Comparison of ENCODE assay signal across 12 mouse cellular contexts in genomic region chr13:24791349-24791748, GRCm38 (mm10). TPM values are rescaled to one million over a fixed set of nuclear protein-coding genes. Genes with fewer than 3 reads are reported as not detected.
A peak's percentile ranks its signal among the peaks of the same experiment; 100 is the strongest.
DNase-seq lines count a peak whose midpoint lies in the region; ATAC-seq and TF ChIP-seq lines count a peak whose summit lies in the region.
"Had no signal": no experiment of that assay in that cellular context is flagged by ENCODE, and none has a peak within 500 bp of the region (broad histone marks: within the 10 kb centered on the region; RNA-seq: fewer than 3 reads in every experiment).

No protein-coding gene starts in this region.

- no peaks in the 10 kb centered on the region for H3K79me2 ChIP-seq in myocyte (ENCODE audit: control insufficient read depth, insufficient read depth)

- no peak for TF ChIP-seq POLR2A in bone marrow macrophage, adult 2 months (IDR thresholded peaks at IDR 0.05; ENCODE audit: borderline replicate concordance, low read depth, low read length)
- no peak for TF ChIP-seq POLR2A in myocyte (IDR thresholded peaks at IDR 0.05; ENCODE audit: insufficient read length, low read depth)
- TF ChIP-seq POLR2A in thymus, adult 2 months (IDR thresholded peaks at IDR 0.05; ENCODE audit: control insufficient read depth, extremely low read depth, insufficient read depth, low read length, poor library complexity): no peak

- H3K36me3 ChIP-seq in liver, embryonic 14.5 days (replicated peaks; ENCODE audit: control insufficient read depth, insufficient read depth, low read depth): no peaks in the 10 kb centered on the region
- no peaks in the 10 kb centered on the region for H3K36me3 ChIP-seq in myocyte (ENCODE audit: control insufficient read depth, insufficient read depth)
- H3K36me3 ChIP-seq in thymus, adult 2 months (ENCODE audit: control insufficient read depth, insufficient read depth, low read length): no peaks in the 10 kb centered on the region

- H3ac ChIP-seq in myocyte (ENCODE audit: control insufficient read depth, insufficient read length): no peak overlapping the region

- H3K27ac ChIP-seq in bone marrow macrophage, adult 2 months (ENCODE audit: insufficient read depth, low read depth, low read length): peak overlapping the region; percentile 100
- H3K27ac ChIP-seq in liver, embryonic 14.5 days: no peak overlapping the region
- H3K27ac ChIP-seq in thymus, adult 2 months (ENCODE audit: control insufficient read depth, insufficient read depth, low read length): no peak overlapping the region

- no peak overlapping the region for H3K9ac ChIP-seq in liver, embryonic 14.5 days (replicated peaks)

- TF ChIP-seq EP300 in liver, embryonic 14.5 days (IDR thresholded peaks at IDR 0.05; ENCODE audit: low read depth): peak; percentile 34; the same call in 1 of the 2 replicates

- ATAC-seq in liver, embryonic 14.5 days (ENCODE audit: insufficient read depth): 0 out of 2 replicates have a peak, but pooled peaks have one; percentile 23
- ATAC-seq: forebrain, embryonic 16.5 days; hindbrain, embryonic 16.5 days had no signal

- no peak overlapping the region for H3K4me2 ChIP-seq in liver, embryonic 14.5 days (ENCODE audit: low read depth)
- no peak overlapping the region for H3K4me2 ChIP-seq in myocyte (ENCODE audit: low read depth)

- H3K9me3 ChIP-seq in liver, embryonic 14.5 days (ENCODE audit: control insufficient read depth, low read length): no peaks in the 10 kb centered on the region

- 12% methylated on average over 2 of the region's 2 CpGs for WGBS in liver, embryonic 14.5 days (ENCODE audit: insufficient replicate concordance)
- 36% methylated on average over 2 of the region's 2 CpGs for WGBS in thymus, adult 2 months

- peaks cover 56% of the 10 kb centered on the region for H3K4me1 ChIP-seq in bone marrow macrophage, adult 2 months (ENCODE audit: control insufficient read depth, insufficient read depth, low read length)
- 0 out of 4 replicates have a peak, but pooled peaks cover 0 to 6% of the 10 kb centered on the region in 2 experiments for H3K4me1 ChIP-seq in liver, embryonic 14.5 days (replicated peaks; ENCODE audit: control insufficient read depth in 2 of 2, insufficient read depth in 2 of 2, low read length in 1 of 2)
- H3K4me1 ChIP-seq in thymus, adult 2 months (replicated peaks; ENCODE audit: control insufficient read depth, insufficient read depth, low read length): peaks cover 3% of the 10 kb centered on the region

- H3K4me3 ChIP-seq in bone marrow macrophage, adult 2 months (ENCODE audit: insufficient read depth, low read length): no peak overlapping the region
- H3K4me3 ChIP-seq in liver, embryonic 14.5 days (ENCODE audit: insufficient read depth in 1 of 2, low read depth in 2 of 2, low read length in 2 of 2): no peak overlapping the region
- no peak overlapping the region for H3K4me3 ChIP-seq in myocyte
- H3K4me3 ChIP-seq in thymus, adult 2 months (ENCODE audit: control insufficient read depth, insufficient read depth, low read length): no peak overlapping the region

- no peaks in the 10 kb centered on the region for H3K27me3 ChIP-seq in liver, embryonic 14.5 days (ENCODE audit: control insufficient read depth, insufficient read depth, low read length)
- no peaks in the 10 kb centered on the region for H3K27me3 ChIP-seq in myocyte (ENCODE audit: control insufficient read depth, insufficient read depth, insufficient read length)
- no peaks in the 10 kb centered on the region for H3K27me3 ChIP-seq in thymus, adult 2 months (ENCODE audit: control insufficient read depth, insufficient read depth, low read length)

- no peak for TF ChIP-seq CTCF in bone marrow macrophage, adult 2 months (IDR thresholded peaks at IDR 0.05; ENCODE audit: low read depth, low read length)
- TF ChIP-seq CTCF in liver, embryonic 14.5 days (IDR thresholded peaks at IDR 0.05; ENCODE audit: low read depth): no peak
- no peak for TF ChIP-seq CTCF in thymus, adult 2 months (IDR thresholded peaks at IDR 0.05; ENCODE audit: borderline replicate concordance, control insufficient read depth, extremely low read depth, insufficient read depth, low read length, poor library complexity)

- peak; percentile 20 for DNase-seq in layer of hippocampus, adult 9-10 months (ENCODE audit: low spot score)
- no peak for DNase-seq in layer of hippocampus, postnatal 14 days (ENCODE audit: low spot score in 2 of 2)
- peak in 1 of 3 experiments; percentile 50 for DNase-seq in liver, embryonic 14.5 days (ENCODE audit: low read depth in 3 of 3, low spot score in 3 of 3)
- no peak for DNase-seq in thymus, adult 2 months
- no peak for DNase-seq in left cerebral cortex, adult 11 months (ENCODE audit: low spot score)
- DNase-seq in thymus, postnatal 36 days: no peak

TF ChIP-seq in myocyte, 11 proteins besides CTCF, POLR2A, EP300 and RAD21:
- TF ChIP-seq CEBPB (IDR thresholded peaks at IDR 0.05; ENCODE audit: insufficient read depth, poor library complexity, severe bottlenecking) (peak; percentile 72), POLR2AphosphoS2 (IDR thresholded peaks at IDR 0.05; ENCODE audit: insufficient read length, low read depth) (no peak), E2F4 (IDR thresholded peaks at IDR 0.05; ENCODE audit: insufficient read depth) (no peak), USF1 (IDR thresholded peaks at IDR 0.05; ENCODE audit: low read depth) (no peak)

RNA-seq across cellular contexts. Expression of gene BC005537, which starts 10.1 kb away (rescaled TPM):
- 100 to 1,000 TPM; 192 to 199 TPM for total RNA-seq in layer of hippocampus, postnatal 14 days (2021)
- polyA plus RNA-seq in bone marrow macrophage, adult 2 months (2012; ENCODE audit: insufficient read depth, insufficient read length, missing spikeins): 575 and 610 TPM in 2 replicates
- polyA plus RNA-seq in liver, embryonic 14.5 days (2012; rRNA removed): 17.4 and 33.5 TPM in 2 replicates
- polyA plus RNA-seq in liver, embryonic 14.5 days (2014; fragmentation: Nextera tagmentation; extraction: Ambion mirVana): 13.7 and 14.5 TPM in 2 replicates
- polyA plus RNA-seq in myocyte (2012; fragmentation: generic; extraction: Trizol): 27.3 TPM
- 48.8 and 53.7 TPM in 2 replicates for polyA plus RNA-seq in thymus, adult 2 months (2012; rRNA removed)

RNA-seq across cellular contexts. Expression of gene Gmnn, which starts 29.6 kb away (rescaled TPM):
- total RNA-seq in layer of hippocampus, postnatal 14 days (2021): 1 to 10 TPM; 2.3 to 2.4 TPM
- 64.6 and 76.6 TPM in 2 replicates for polyA plus RNA-seq in bone marrow macrophage, adult 2 months (2012; ENCODE audit: insufficient read depth, insufficient read length, missing spikeins)
- 32.1 and 65.7 TPM in 2 replicates for polyA plus RNA-seq in liver, embryonic 14.5 days (2012; rRNA removed)
- polyA plus RNA-seq in liver, embryonic 14.5 days (2014; fragmentation: Nextera tagmentation; extraction: Ambion mirVana): 149 and 153 TPM in 2 replicates
- polyA plus RNA-seq in myocyte (2012; fragmentation: generic; extraction: Trizol): 10.8 TPM
- polyA plus RNA-seq in thymus, adult 2 months (2012; rRNA removed): 10.6 and 11.9 TPM in 2 replicates

RNA-seq across cellular contexts. Expression of gene Acot13, which starts 40.0 kb away (rescaled TPM):
- 10 to 100 TPM; 73.0 to 83.6 TPM for total RNA-seq in layer of hippocampus, postnatal 14 days (2021)
- 81.0 and 91.3 TPM in 2 replicates for polyA plus RNA-seq in bone marrow macrophage, adult 2 months (2012; ENCODE audit: insufficient read depth, insufficient read length, missing spikeins)
- 26.2 and 38.2 TPM in 2 replicates for polyA plus RNA-seq in liver, embryonic 14.5 days (2012; rRNA removed)
- 61.9 and 67.0 TPM in 2 replicates for polyA plus RNA-seq in liver, embryonic 14.5 days (2014; fragmentation: Nextera tagmentation; extraction: Ambion mirVana)
- polyA plus RNA-seq in myocyte (2012; fragmentation: generic; extraction: Trizol): 67.1 TPM
- 49.8 and 51.5 TPM in 2 replicates for polyA plus RNA-seq in thymus, adult 2 months (2012; rRNA removed)

RNA-seq across cellular contexts. Expression of gene Tdp2, which starts 40.1 kb away (rescaled TPM):
- 10 to 100 TPM; 22.8 to 23.2 TPM for total RNA-seq in layer of hippocampus, postnatal 14 days (2021)
- 29.0 and 36.4 TPM in 2 replicates for polyA plus RNA-seq in bone marrow macrophage, adult 2 months (2012; ENCODE audit: insufficient read depth, insufficient read length, missing spikeins)
- 17.0 and 21.8 TPM in 2 replicates for polyA plus RNA-seq in liver, embryonic 14.5 days (2012; rRNA removed)
- polyA plus RNA-seq in liver, embryonic 14.5 days (2014; fragmentation: Nextera tagmentation; extraction: Ambion mirVana): 25.0 and 26.4 TPM in 2 replicates
- polyA plus RNA-seq in myocyte (2012; fragmentation: generic; extraction: Trizol): 5.4 TPM
- 40.3 and 42.4 TPM in 2 replicates for polyA plus RNA-seq in thymus, adult 2 months (2012; rRNA removed)

RNA-seq across cellular contexts. Expression of gene Armh2, which starts 50.3 kb away (rescaled TPM):
- not detected for total RNA-seq in layer of hippocampus, postnatal 14 days (2021)
- polyA plus RNA-seq in bone marrow macrophage, adult 2 months (2012; ENCODE audit: insufficient read depth, insufficient read length, missing spikeins): not detected in 2 replicates
- polyA plus RNA-seq in liver, embryonic 14.5 days (2012; rRNA removed): not detected in 2 replicates
- not detected in 2 replicates for polyA plus RNA-seq in liver, embryonic 14.5 days (2014; fragmentation: Nextera tagmentation; extraction: Ambion mirVana)
- 0.07 TPM for polyA plus RNA-seq in myocyte (2012; fragmentation: generic; extraction: Trizol)
- not detected in 2 replicates for polyA plus RNA-seq in thymus, adult 2 months (2012; rRNA removed)
- polyA plus RNA-seq: hindbrain, embryonic 16.5 days; limb, embryonic 11.5 days; small intestine, adult 2 months had no signal

Comparison
In these comparisons a context has a peak if more than half of its experiments do, and no peak if none do; other contexts are left out.
1. RNA of gene BC005537, which starts 10.1 kb away (polyA plus RNA-seq): 575 to 610 TPM in bone marrow macrophage, adult 2 months; 48.8 to 53.7 TPM in thymus, adult 2 months, 13.7 to 33.5 TPM in liver, embryonic 14.5 days and 27.3 TPM in myocyte (single experiment); every median in the first group is over 10 times any median in the second.